In the genomic region with DNA sequence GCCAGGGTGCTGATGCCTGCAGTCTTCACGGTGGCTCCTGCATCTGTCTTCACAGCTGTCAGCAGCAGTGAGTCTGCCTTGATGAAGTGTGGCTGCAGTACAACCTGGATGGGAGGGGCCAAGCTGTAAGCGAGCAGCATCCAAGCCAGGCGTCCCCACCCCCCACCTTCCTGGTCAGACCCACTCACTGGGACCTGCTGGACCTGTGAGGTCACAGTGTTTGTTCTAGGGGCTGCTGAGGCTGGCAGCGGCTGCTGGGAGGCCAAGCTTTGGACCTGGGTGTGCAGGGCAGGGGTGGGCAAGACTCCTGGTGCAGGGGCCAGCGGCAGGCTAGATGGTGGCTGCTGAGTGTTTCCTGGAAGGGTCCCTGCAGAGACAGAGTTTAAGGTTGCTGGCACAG, we compare ENCODE assay signal across 14 mouse cellular contexts. TPM values are rescaled to one million over a fixed set of nuclear protein-coding genes. Genes with fewer than 3 reads are reported as not detected.
DNase-seq lines count a peak whose midpoint lies in the region; ATAC-seq lines count a peak whose summit lies in the region.
"Had no signal": no experiment of that assay in that cellular context is flagged by ENCODE, and none has a peak within 500 bp of the region (broad histone marks: within the 10 kb centered on the region; RNA-seq: fewer than 3 reads in every experiment).

No protein-coding gene starts in this region.

- WGBS in hindbrain, embryonic 10.5 days: 83% methylated on average over 5 of the region's 5 CpGs
- WGBS in hindbrain, embryonic 11.5 days: 78% methylated on average over 5 of the region's 5 CpGs
- WGBS in hindbrain, embryonic 13.5 days: 71% methylated on average over 5 of the region's 5 CpGs

- H3K27ac ChIP-seq in hindbrain, embryonic 10.5 days: peak overlapping the region; percentile 91; the same call in 1 of the 2 replicates
- no peak overlapping the region for H3K27ac ChIP-seq in hindbrain, embryonic 11.5 days (ENCODE audit: low read depth, low read length)
- peak overlapping the region; percentile 76 for H3K27ac ChIP-seq in hindbrain, embryonic 13.5 days
- H3K27ac ChIP-seq: embryonic facial prominence, embryonic 15.5 days; gastrocnemius, adult 2 months; heart, embryonic 15.5 days had no signal

- peaks cover 73% of the 10 kb centered on the region for H3K4me1 ChIP-seq in hindbrain, embryonic 10.5 days (replicated peaks)
- peaks cover 27% of the 10 kb centered on the region for H3K4me1 ChIP-seq in hindbrain, embryonic 11.5 days (replicated peaks; ENCODE audit: control insufficient read depth, insufficient read depth, low read length)
- peaks cover 85% of the 10 kb centered on the region for H3K4me1 ChIP-seq in hindbrain, embryonic 13.5 days (replicated peaks)

- no peaks in the 10 kb centered on the region for H3K9me3 ChIP-seq in hindbrain, embryonic 10.5 days
- no peaks in the 10 kb centered on the region for H3K9me3 ChIP-seq in hindbrain, embryonic 11.5 days (ENCODE audit: control insufficient read depth, low read length)
- no peaks in the 10 kb centered on the region for H3K9me3 ChIP-seq in hindbrain, embryonic 13.5 days
- H3K9me3 ChIP-seq: embryonic facial prominence, embryonic 15.5 days; heart, embryonic 15.5 days had no signal

- no peak overlapping the region for H3K4me3 ChIP-seq in hindbrain, embryonic 10.5 days
- H3K4me3 ChIP-seq in hindbrain, embryonic 11.5 days (ENCODE audit: low read depth, low read length): no peak overlapping the region
- H3K4me3 ChIP-seq in hindbrain, embryonic 13.5 days: no peak overlapping the region
- H3K4me3 ChIP-seq: embryonic facial prominence, embryonic 15.5 days; gastrocnemius, adult 2 months; heart, embryonic 15.5 days had no signal

- no peak overlapping the region for H3K4me2 ChIP-seq in hindbrain, embryonic 11.5 days (replicated peaks; ENCODE audit: low read depth, low read length)
- H3K4me2 ChIP-seq in hindbrain, embryonic 13.5 days: 0 out of 2 replicates have a peak overlapping the region, but pooled peaks have one; percentile 1
- H3K4me2 ChIP-seq: embryonic facial prominence, embryonic 15.5 days; heart, embryonic 15.5 days had no signal

- DNase-seq in hindbrain, embryonic 10.5 days (ENCODE audit: low spot score): no peak
- DNase-seq in hindbrain, embryonic 11.5 days (ENCODE audit: low spot score): no peak
- peak; percentile 55 for DNase-seq in MN1 (ENCODE audit: low spot score)
- DNase-seq in lung, postnatal 10 days: peak; percentile 55
- DNase-seq in right cerebral cortex, postnatal 25 days: no peak
- DNase-seq in spleen, adult 12 weeks (ENCODE audit: low spot score): no peak
- DNase-seq: cerebellum, postnatal 25 days; gastrocnemius, adult 2 months; kidney, adult 8-10 months; left cerebral cortex, postnatal 4 days; retina, postnatal 1 day had no signal

- ATAC-seq in hindbrain, embryonic 11.5 days (ENCODE audit: low FRiP score): no peak
- ATAC-seq in hindbrain, embryonic 13.5 days (ENCODE audit: low FRiP score): no peak

- H3K36me3 ChIP-seq in hindbrain, embryonic 10.5 days: peaks cover 65% of the 10 kb centered on the region
- peaks cover 7% of the 10 kb centered on the region; the same call in 1 of the 2 replicates for H3K36me3 ChIP-seq in hindbrain, embryonic 11.5 days (ENCODE audit: control insufficient read depth, insufficient read depth, low read length)
- peaks cover 59% of the 10 kb centered on the region for H3K36me3 ChIP-seq in hindbrain, embryonic 13.5 days

- no peak overlapping the region for H3K9ac ChIP-seq in hindbrain, embryonic 11.5 days (ENCODE audit: low read depth, low read length)
- H3K9ac ChIP-seq in hindbrain, embryonic 13.5 days: peak overlapping the region; percentile 63
- H3K9ac ChIP-seq: embryonic facial prominence, embryonic 15.5 days had no signal

- no peaks in the 10 kb centered on the region for H3K27me3 ChIP-seq in hindbrain, embryonic 10.5 days (ENCODE audit: insufficient read depth, poor library complexity, severe bottlenecking)
- H3K27me3 ChIP-seq in hindbrain, embryonic 11.5 days (ENCODE audit: control insufficient read depth, insufficient read depth, low read length): no peaks in the 10 kb centered on the region
- no peaks in the 10 kb centered on the region for H3K27me3 ChIP-seq in hindbrain, embryonic 13.5 days
- H3K27me3 ChIP-seq: embryonic facial prominence, embryonic 15.5 days; heart, embryonic 15.5 days had no signal

RNA-seq across cellular contexts. Expression of gene Srebf1, which starts 16.2 kb away (rescaled TPM):
- 45.0 and 55.8 TPM in 2 replicates for polyA plus RNA-seq in hindbrain, embryonic 10.5 days (2016; fragmentation: Nextera tagmentation; extraction: Ambion mirVana)
- 40.4 and 44.7 TPM in 2 replicates for polyA plus RNA-seq in hindbrain, embryonic 11.5 days (2014; fragmentation: Nextera tagmentation; extraction: Ambion mirVana)
- 38.2 and 43.9 TPM in 2 replicates for polyA plus RNA-seq in hindbrain, embryonic 13.5 days (2015; fragmentation: Nextera tagmentation; extraction: Ambion mirVana)

Comparison
In these comparisons a context has a peak if more than half of its experiments do, and no peak if none do; other contexts are left out.
1. DNase-seq: peak in MN1 (single experiment) and lung, postnatal 10 days (single experiment); none in hindbrain, embryonic 10.5 days (single experiment), hindbrain, embryonic 11.5 days (single experiment), right cerebral cortex, postnatal 25 days (single experiment) and spleen, adult 12 weeks (single experiment).